Mouse (Mus musculus) right cerebral cortex, adult 2 months (tissue): Measurements from ENCODE around the gene Tub.
A peak's percentile ranks its signal among the peaks of the same experiment; 100 is the strongest.

ENCODE experiments used
- DNase-seq, 2 experiments: peaks; one replicate each; pipeline ENCODE4 v3.0.0; 2021 to 2022; ENCODE audit warnings: low spot score in 2 of 2

Tub gene

GRCm38 (mm10) chr7:108985934-108986708, 36.0 kb downstream of the Tub start:
- DNase-seq, result no peak

DNA sequence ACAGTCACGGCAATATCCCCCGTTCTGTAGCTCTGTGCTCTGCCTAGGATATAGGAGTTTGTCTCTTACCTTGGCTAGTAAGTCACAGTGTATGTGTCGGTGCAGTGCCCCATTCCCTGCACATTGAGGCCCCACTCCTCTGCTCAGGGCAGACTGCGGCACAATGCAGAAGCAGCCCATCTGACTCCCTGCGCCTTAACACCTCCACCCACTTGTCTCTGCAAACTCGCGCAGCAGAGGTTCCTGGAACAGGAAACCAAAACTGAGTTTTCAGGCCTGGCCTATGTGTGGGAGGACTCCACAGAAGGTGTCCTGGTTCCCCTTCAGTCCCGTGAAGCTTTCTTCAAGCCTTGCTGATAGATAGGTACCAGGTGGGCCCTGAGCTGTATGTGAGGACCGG, 41.1 kb downstream of the Tub start:
- peak; percentile 73 to 78 for DNase-seq

DNA sequence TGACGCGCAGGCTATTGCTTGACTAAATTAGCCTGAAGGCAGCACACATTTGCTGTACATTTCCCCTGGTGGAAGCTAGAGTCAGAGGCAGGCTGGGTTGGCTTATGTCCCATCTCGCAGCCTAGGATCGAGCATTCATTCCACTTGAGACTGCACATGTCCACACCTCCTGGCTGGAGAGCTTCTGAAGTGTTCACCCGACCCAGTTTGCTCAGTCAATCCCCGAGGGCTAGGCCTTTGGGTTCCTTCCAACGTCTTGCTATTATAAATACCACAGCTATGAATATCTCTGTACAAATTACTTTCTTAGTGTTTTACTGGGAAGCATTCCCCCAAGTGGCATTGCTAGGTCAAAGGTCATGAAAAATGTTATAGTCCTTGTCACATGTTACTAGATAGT, 43.1 kb downstream of the Tub start:
- DNase-seq, result no peak

DNA sequence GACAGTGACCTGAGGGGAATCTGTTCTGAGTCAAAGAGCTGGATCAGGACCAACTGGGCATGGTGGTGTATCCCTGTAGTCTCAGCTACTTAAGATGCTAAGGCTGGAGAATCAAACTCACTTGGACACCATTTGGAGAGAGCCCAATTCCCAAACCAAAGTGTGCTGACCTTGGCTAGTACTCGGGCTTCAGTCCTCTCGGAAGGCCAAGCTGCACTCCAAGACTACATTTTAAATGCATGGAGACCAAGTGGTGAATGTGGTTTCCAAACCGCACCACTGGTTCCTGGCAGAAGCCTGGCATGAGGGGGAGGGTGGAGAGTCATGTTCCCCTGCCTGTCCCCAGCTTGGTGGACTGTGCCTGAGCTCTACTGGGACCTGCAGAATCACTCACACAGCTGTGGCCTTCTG, 43.7 kb downstream of the Tub start:
- DNase-seq, result no peak

- no peak for DNase-seq
Measured at GRCm38 (mm10) chr7:108996156-108996555, 46.0 kb downstream of the Tub start.

- DNase-seq, result peak; percentile 36 to 49
Measured at GRCm38 (mm10) chr7:109000315-109000954, 50.3 kb downstream of the Tub start.

GRCm38 (mm10) chr7:109001971-109002370, 51.8 kb downstream of the Tub start:
- DNase-seq, result no peak

- no peak for DNase-seq
Measured at GRCm38 (mm10) chr7:109003653-109004052, 53.5 kb downstream of the Tub start.

DNA sequence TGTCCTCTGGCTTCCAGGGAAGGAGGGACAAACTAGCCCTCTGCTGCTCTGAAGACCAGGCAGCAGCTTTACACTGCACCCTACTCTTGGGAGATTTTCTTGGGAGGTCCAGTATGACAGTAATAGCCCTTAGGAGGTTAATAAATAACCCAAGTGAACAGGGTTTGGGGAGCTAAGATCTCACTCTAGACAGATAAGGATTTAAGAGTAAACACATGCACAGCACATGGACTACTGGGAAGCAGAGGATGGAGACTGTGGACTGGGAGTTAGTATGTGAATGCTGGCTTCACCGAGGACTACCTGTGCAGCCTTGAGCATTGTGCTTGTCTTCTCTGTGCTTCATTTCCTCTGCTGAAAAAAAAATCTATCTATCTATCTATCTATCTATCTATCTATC, 59.1 kb downstream of the Tub start:
- DNase-seq, result no peak

DNA sequence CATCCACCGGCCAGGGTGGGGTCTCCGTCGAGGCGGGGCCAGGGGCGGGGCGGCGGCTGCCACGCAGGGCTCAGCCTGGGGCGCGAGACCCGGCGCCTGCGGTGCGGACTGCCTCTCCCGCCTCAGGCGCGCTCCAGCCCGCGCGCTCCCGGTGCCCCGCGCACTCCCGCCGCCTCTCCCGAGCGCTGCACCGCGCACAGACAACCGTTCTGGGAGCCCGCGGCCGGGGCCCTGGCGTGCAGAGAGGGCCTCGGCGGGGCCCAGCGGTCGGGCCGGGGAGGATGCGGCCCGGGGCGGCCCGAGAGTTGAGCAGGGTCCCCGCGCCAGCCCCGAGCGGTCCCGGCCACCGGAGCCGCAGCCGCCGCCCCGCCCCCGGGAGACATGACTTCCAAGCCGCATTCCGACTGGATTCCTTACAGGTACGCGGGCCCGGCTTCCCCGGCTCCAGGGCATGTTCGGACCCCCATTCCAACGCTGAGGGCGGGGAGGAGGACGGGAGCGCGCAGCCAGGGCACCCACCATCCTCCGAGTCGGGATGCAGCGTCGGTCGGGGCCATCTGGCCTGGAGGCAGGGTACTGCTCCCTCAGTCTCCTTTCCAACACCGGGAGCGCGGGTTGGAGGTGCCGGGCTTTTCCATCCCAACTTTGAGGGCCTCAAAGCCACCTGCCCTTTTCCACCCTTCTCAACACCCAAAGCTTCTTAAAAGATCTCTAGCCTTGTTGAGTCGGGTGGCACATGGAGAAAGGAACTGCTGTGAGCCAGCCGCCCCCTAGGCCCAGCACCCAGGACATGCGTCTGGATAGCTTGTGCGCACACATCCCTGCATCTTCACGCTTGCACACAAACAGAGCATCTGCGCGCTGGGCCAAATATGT, 60.8 kb downstream of the Tub start:
- DNase-seq, result peak in 1 of 2 experiments; percentile 63

GRCm38 (mm10) chr7:109011596-109012180, 61.5 kb downstream of the Tub start:
- peak; percentile 69 to 78 for DNase-seq

DNA sequence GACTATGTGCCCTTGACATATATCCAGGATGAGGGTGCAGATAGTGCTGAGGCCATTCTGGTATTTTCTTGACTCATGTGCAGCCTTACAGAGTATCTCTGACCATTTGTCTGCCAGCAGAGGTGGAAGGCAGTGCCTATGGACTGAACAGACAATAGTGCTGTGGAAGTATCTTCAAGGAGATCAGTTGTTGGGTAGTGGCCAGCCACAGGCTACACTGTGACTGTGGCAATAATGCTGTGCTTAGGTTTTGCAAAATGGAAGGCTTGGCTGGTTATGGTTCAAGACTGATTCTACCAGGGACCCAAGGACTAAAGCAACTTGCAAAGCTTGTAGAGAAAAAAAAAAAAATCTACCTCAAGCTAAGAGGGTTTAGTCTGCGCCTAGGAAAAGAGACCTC, 62.4 kb downstream of the Tub start:
- DNase-seq, result no peak

GRCm38 (mm10) chr7:109012998-109013625, 63.0 kb downstream of the Tub start:
- peak in 1 of 2 experiments; percentile 68 for DNase-seq

DNA sequence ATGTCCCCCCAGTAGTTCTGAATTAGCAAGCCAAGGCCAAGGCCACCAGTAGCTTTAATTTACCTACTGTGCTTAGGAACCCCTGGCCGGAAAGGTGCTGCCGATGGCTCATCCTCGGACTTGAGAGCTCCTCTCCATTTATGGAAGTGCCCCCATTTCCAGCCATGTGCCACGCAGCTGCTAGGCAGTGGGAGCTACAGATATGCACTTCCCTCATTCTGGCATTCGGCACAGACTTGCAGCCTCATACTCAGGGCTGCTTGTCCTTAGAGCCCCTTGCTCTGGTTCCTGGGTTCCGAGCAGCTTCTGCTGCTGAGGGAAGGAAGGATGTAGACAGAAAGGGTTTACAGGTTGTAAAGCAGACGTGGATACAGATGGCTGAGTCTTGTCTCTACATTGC, 64.7 kb downstream of the Tub start:
- no peak for DNase-seq

GRCm38 (mm10) chr7:109016378-109016923, 66.3 kb downstream of the Tub start:
- DNase-seq, result no peak

GRCm38 (mm10) chr7:109019243-109019642, 69.1 kb downstream of the Tub start:
- no peak for DNase-seq

DNA sequence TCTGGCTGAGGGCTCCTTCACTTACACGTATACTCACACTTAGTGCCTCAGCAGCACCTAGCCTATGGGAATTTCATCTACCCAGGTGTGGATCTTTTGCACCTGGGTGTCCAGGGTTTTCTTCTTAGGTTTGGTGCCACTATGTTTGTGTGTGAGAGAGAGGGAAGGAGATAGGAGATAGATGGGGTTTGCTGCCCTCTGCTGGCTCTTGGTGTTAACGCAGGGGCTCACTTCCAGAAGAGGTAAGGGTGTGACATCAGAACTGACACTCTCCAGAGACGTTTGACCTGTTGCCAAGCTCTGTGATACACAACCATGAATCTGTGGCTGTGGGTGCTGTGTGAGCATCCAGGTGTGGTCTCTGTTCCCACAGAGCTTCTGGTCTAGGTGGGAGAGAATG, 71.3 kb downstream of the Tub start:
- DNase-seq, result peak; percentile 79 to 85

DNA sequence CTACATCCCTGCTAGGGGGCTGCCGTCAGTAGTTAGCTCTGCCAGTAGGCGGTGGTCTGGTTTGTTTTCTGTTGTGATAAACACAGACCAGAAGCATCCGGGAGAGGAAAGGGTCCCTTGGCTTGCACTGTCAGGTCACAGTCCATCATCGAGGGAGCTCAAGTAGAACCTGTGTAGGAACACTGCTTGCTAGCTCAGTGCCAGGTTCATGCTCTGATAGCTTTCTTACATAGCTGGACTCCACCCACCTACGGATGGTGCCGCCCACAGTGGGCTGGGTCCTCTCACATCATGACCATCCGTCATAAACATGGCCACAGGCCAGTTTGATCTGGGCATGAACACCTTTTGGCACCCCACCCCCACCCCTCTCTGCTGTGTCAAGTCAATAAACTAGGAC, 75.6 kb downstream of the Tub start:
- no peak for DNase-seq

- no peak for DNase-seq
Measured at GRCm38 (mm10) chr7:109026976-109027375, 76.8 kb downstream of the Tub start.

DNA sequence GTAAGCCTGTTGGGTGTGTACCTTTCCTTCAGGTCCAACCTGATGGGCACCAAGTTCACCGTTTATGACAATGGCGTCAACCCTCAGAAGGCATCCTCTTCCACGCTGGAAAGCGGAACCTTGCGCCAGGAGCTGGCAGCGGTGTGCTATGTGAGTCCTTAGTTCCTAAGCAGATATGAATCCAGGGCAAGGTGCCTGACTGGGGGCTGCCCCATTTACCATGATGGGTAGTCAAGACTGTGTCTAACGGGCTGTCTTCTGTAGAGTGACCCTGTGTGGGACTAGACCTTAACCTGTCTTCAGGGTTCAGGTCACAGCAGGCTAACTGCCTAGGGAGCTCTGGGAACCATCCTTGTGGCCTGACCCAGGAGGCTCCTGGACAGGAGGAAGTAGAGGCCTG, 77.6 kb downstream of the Tub start:
- DNase-seq, result no peak

- DNase-seq, result peak; percentile 78 to 85
Measured at GRCm38 (mm10) chr7:109028204-109028603, 78.1 kb downstream of the Tub start.
